Comparison of ENCODE assay signal across 1 mouse cellular context in the genomic region with DNA sequence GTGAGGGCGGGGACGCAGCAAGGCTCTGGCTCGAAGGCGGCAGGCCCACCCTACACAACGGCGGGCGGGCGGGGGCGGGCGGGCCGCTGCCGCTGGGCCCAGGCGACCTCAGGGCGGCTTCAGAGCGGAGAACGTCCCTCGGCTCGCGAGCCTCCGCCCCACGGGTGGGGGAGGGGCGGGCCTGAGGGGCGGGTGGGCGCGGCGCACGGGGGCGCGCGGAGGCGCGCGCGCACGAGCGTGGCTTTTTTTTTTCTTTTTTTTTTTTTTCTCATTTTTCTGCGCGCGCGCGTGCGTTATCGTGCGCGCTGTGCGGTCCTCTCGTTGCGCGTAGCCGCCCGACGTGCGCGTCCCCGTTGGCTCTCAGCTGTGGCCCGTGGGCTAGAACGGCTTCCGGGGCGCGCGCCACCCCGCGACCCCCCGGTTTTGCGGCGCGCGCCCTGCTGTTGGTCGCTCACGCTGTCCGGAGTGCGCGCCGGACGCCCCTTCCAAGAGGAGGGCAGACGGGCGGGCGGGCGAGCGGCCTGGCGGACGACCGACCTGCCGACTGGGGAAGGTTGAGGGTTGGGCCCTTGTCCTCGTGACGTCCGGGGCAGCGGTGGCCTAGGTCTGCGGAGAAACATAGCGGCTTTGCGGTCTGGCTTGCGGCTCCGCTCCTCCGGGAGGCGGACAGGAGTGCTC.
TF ChIP-seq lines count a peak whose summit lies in the region.

No protein-coding gene starts in this region.

TF ChIP-seq in C2C12, 6 proteins besides CTCF, POLR2A, EP300 and RAD21:
- TF ChIP-seq FOSL1 (IDR thresholded peaks at IDR 0.05; ENCODE audit: insufficient read depth, low read length, poor library complexity, severe bottlenecking) (no peak), MYOD1 (IDR thresholded peaks at IDR 0.05; ENCODE audit: control insufficient read depth, insufficient read length, low read depth) (no peak), MAX (IDR thresholded peaks at IDR 0.05) (no peak), CEBPB (IDR thresholded peaks at IDR 0.05; ENCODE audit: low read depth) (no peak), MYOG (IDR thresholded peaks at IDR 0.05; ENCODE audit: control insufficient read depth, extremely low read depth, insufficient read length) (no peak), USF1 (IDR thresholded peaks at IDR 0.05; ENCODE audit: low read depth) (no peak)
TF ChIP-seq in C2C12: peak in this region for 0.
